ENCODE assay signal across 12 mouse cellular contexts in the genomic region with DNA sequence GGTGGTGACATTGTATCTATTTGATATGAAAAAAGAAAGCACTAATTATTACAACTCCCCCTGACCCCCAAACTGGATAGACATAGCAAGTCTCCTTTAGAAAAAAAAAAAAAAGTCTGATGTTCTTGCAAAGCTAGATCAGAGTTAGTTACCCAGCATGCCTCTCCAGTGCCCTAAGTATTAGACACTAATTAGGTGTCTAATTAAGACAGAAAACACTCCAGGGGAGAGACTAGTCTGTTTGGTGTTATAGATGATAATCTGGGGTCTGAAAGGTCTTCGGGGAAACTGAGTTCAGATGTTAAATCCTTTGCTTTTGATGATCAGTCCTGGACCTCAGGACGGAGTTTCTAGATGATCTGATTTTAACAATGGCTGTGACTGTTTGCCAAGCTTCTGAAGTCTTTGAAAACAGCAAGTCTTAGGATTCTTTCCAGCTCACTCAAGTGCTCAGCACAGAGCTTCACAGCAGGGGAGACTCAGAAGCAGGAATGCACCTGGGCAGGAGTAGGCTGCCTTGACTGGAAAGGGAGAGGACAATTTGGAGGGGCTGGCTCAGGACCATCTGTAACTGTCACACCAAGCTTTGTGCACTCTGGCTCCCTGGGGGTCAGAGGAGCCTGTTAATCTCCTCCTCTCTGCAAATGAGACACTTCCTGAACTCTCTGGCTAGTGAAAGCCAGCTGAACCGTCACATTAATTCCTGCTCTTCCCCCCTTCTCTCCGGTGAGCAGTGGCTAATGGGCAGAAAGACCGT.
DNase-seq lines count a peak whose midpoint lies in the region; ATAC-seq and TF ChIP-seq lines count a peak whose summit lies in the region.
"Had no signal": no experiment of that assay in that cellular context is flagged by ENCODE, and none has a peak within 500 bp of the region (broad histone marks: within the 10 kb centered on the region; RNA-seq: fewer than 3 reads in every experiment).

No protein-coding gene starts in this region.

- no peak for DNase-seq in heart, embryonic 10.5 days (ENCODE audit: low spot score)
- DNase-seq in heart, adult 9 months (ENCODE audit: low spot score in 2 of 2) = no peak
- DNase-seq in cerebellum, adult 2 months = peak; percentile 78 to 88
- DNase-seq in midbrain, embryonic 14.5 days = peak; percentile 73
- no peak for DNase-seq in lung, adult 2 months
- no peak for DNase-seq in urinary bladder, adult 2 months (ENCODE audit: low spot score)
- DNase-seq in left cerebral cortex, postnatal 14 days (ENCODE audit: low spot score in 2 of 2) = no peak
- DNase-seq: adrenal gland, adult 2 months; right cerebral cortex, postnatal 25 days had no signal

- H3K4me2 ChIP-seq in forebrain, embryonic 15.5 days (replicated peaks) = no peak overlapping the region
- H3K4me2 ChIP-seq in midbrain, embryonic 14.5 days (ENCODE audit: low read length) = 0 out of 2 replicates have a peak overlapping the region, but pooled peaks have one; percentile 22
- H3K4me2 ChIP-seq: lung, embryonic 15.5 days had no signal

- WGBS in heart, embryonic 10.5 days = 16% methylated on average over 5 of the region's 5 CpGs
- 6% methylated on average over 5 of the region's 5 CpGs for WGBS in cerebellum, adult 2 months
- WGBS in forebrain, embryonic 15.5 days = under 1% methylated on average over 5 of the region's 5 CpGs
- 2% methylated on average over 5 of the region's 5 CpGs for WGBS in midbrain, embryonic 14.5 days
- WGBS in lung, adult 2 months = 13% methylated on average over 5 of the region's 5 CpGs

- TF ChIP-seq POLR2A in cerebellum, adult 2 months (IDR thresholded peaks at IDR 0.05; ENCODE audit: borderline replicate concordance, insufficient read depth, low read length) = no peak
- no peak for TF ChIP-seq POLR2A in lung, adult 2 months (IDR thresholded peaks at IDR 0.05; ENCODE audit: borderline replicate concordance, extremely low read depth, low read depth, low read length)

- no peaks in the 10 kb centered on the region for H3K27me3 ChIP-seq in heart, embryonic 10.5 days (ENCODE audit: insufficient read depth, poor library complexity, severe bottlenecking)
- H3K27me3 ChIP-seq in cerebellum, adult 2 months (ENCODE audit: control insufficient read depth, insufficient read depth, low read length) = no peaks in the 10 kb centered on the region
- no peaks in the 10 kb centered on the region for H3K27me3 ChIP-seq in forebrain, embryonic 15.5 days
- 0 out of 2 replicates have a peak, but pooled peaks cover 3% of the 10 kb centered on the region for H3K27me3 ChIP-seq in midbrain, embryonic 14.5 days (ENCODE audit: control insufficient read depth, insufficient read depth, low read length)
- H3K27me3 ChIP-seq: lung, embryonic 15.5 days had no signal

- 0 out of 2 replicates have a peak overlapping the region, but pooled peaks have one; percentile 36 for H3K27ac ChIP-seq in heart, embryonic 10.5 days
- peak overlapping the region; percentile 70 for H3K27ac ChIP-seq in cerebellum, adult 2 months (ENCODE audit: insufficient read depth, low read length)
- peak overlapping the region; percentile 44 for H3K27ac ChIP-seq in forebrain, embryonic 15.5 days (replicated peaks)
- H3K27ac ChIP-seq in midbrain, embryonic 14.5 days (replicated peaks; ENCODE audit: low read depth, low read length) = peak overlapping the region; percentile 63
- H3K27ac ChIP-seq: lung, embryonic 15.5 days had no signal

- no peak overlapping the region for H3K9ac ChIP-seq in forebrain, embryonic 15.5 days (replicated peaks)
- no peak overlapping the region for H3K9ac ChIP-seq in midbrain, embryonic 14.5 days (replicated peaks; ENCODE audit: low read length)
- H3K9ac ChIP-seq: lung, embryonic 15.5 days had no signal

- TF ChIP-seq CTCF in cerebellum, adult 2 months (IDR thresholded peaks at IDR 0.05; ENCODE audit: borderline replicate concordance, insufficient read depth, low read depth, low read length) = no peak
- TF ChIP-seq CTCF in lung, adult 2 months (IDR thresholded peaks at IDR 0.05; ENCODE audit: insufficient read depth, low read length) = no peak

- H3K9me3 ChIP-seq in heart, embryonic 10.5 days = no peaks in the 10 kb centered on the region
- no peaks in the 10 kb centered on the region for H3K9me3 ChIP-seq in forebrain, embryonic 15.5 days
- H3K9me3 ChIP-seq in midbrain, embryonic 14.5 days (ENCODE audit: control insufficient read depth, low read length) = no peaks in the 10 kb centered on the region
- H3K9me3 ChIP-seq: lung, embryonic 15.5 days had no signal

- no peak overlapping the region for H3K4me3 ChIP-seq in heart, embryonic 10.5 days
- no peak overlapping the region for H3K4me3 ChIP-seq in cerebellum, adult 2 months (replicated peaks; ENCODE audit: insufficient read depth, low read depth, low read length)
- H3K4me3 ChIP-seq in forebrain, embryonic 15.5 days = no peak overlapping the region
- H3K4me3 ChIP-seq in midbrain, embryonic 14.5 days (replicated peaks; ENCODE audit: low read depth, low read length) = no peak overlapping the region
- H3K4me3 ChIP-seq in lung, adult 2 months (replicated peaks; ENCODE audit: extremely low read depth, low read depth, low read length) = no peak overlapping the region
- H3K4me3 ChIP-seq: lung, embryonic 15.5 days had no signal

- intact Hi-C loops in left cerebral cortex, postnatal 14 days (cut with DNase I) = no loop called here

- peaks cover 47% of the 10 kb centered on the region for H3K4me1 ChIP-seq in heart, embryonic 10.5 days
- H3K4me1 ChIP-seq in cerebellum, adult 2 months (ENCODE audit: control insufficient read depth, insufficient read depth, low read length) = peaks cover 64% of the 10 kb centered on the region
- peaks cover 19% of the 10 kb centered on the region for H3K4me1 ChIP-seq in forebrain, embryonic 15.5 days
- peaks cover 35% of the 10 kb centered on the region for H3K4me1 ChIP-seq in midbrain, embryonic 14.5 days (ENCODE audit: control insufficient read depth, insufficient read depth, low read length)
- H3K4me1 ChIP-seq in lung, adult 2 months (ENCODE audit: control insufficient read depth, insufficient read depth, low read length) = no peaks in the 10 kb centered on the region
- H3K4me1 ChIP-seq: lung, embryonic 15.5 days had no signal

- peaks cover 4% of the 10 kb centered on the region; the same call in 1 of the 2 replicates for H3K36me3 ChIP-seq in heart, embryonic 10.5 days
- no peaks in the 10 kb centered on the region for H3K36me3 ChIP-seq in forebrain, embryonic 15.5 days
- no peaks in the 10 kb centered on the region for H3K36me3 ChIP-seq in midbrain, embryonic 14.5 days (ENCODE audit: control insufficient read depth, insufficient read depth, low read length)
- H3K36me3 ChIP-seq: lung, embryonic 15.5 days had no signal

- 0 out of 2 replicates have a peak, but pooled peaks have one; percentile 27 for ATAC-seq in forebrain, embryonic 15.5 days (replicated peaks)
- ATAC-seq in midbrain, embryonic 14.5 days (ENCODE audit: low FRiP score, low TSS enrichment) = no peak
- ATAC-seq: intestine, embryonic 16.5 days had no signal

Comparison
In these comparisons a context has a peak if more than half of its experiments do, and no peak if none do; other contexts are left out.
1. DNase-seq: peak in cerebellum, adult 2 months (2 of 2) and midbrain, embryonic 14.5 days (single experiment); none in heart, embryonic 10.5 days (single experiment), heart, adult 9 months (0 of 2), lung, adult 2 months (single experiment), urinary bladder, adult 2 months (single experiment) and left cerebral cortex, postnatal 14 days (0 of 2).
2. Peak in every context shown above with its lines, with median percentiles within 50 percentile points of each other: H3K27ac ChIP-seq.